Mouse (Mus musculus) midbrain, embryonic 16.5 days (tissue): ENCODE measurements at regions not wholly inside any gene's neighbourhood (a gene's known extent, or its start where the extent isn't known, plus 50 kb on each side); places are given as distances from the start of the nearest gene placed in this dataset.

Source experiments
- ATAC-seq: fragments of 200-750 bp; cut with Nextera tagmentation; 2 replicates; pipeline ENCODE4 v1.8.0; 2017; ENCODE audit warnings: moderate TSS enrichment
- H3K27ac ChIP-seq: fragments of 300-500 bp; sonication (generic); 2 replicates; pipeline ENCODE4 v1.5.1; 2014; ENCODE audit warnings: mild to moderate bottlenecking, low read length, mixed read lengths
- H3K27me3 ChIP-seq: fragments of 300-500 bp; sonication (generic); 2 replicates; pipeline ENCODE4 v1.6.1; 2014; ENCODE audit warnings: low read depth, low read length, mixed read lengths; ENCODE audit not compliant: control insufficient read depth, insufficient read depth
- H3K36me3 ChIP-seq: fragments of 300-500 bp; sonication (generic); 2 replicates; pipeline ENCODE4 v1.6.1; 2014; ENCODE audit warnings: mild to moderate bottlenecking, low read length, moderate library complexity, mixed read lengths; ENCODE audit not compliant: control insufficient read depth, insufficient read depth
- H3K4me1 ChIP-seq: fragments of 300-500 bp; sonication (generic); 2 replicates; pipeline ENCODE4 v1.6.1; 2014; ENCODE audit warnings: mild to moderate bottlenecking, low read length, mixed read lengths; ENCODE audit not compliant: control insufficient read depth, insufficient read depth
- H3K4me2 ChIP-seq: fragments of 300-500 bp; sonication (generic); 2 replicates; pipeline ENCODE4 v1.6.1; 2014; ENCODE audit warnings: mild to moderate bottlenecking, low read length, mixed read lengths
- H3K4me3 ChIP-seq: fragments of 300-500 bp; sonication (generic); 2 replicates; pipeline ENCODE4 v1.5.1; 2014; ENCODE audit warnings: low read depth, mild to moderate bottlenecking, low read length, moderate library complexity, mixed read lengths
- H3K9ac ChIP-seq: fragments of 300-500 bp; sonication (generic); 2 replicates; pipeline ENCODE4 v1.6.1; 2014; ENCODE audit warnings: low read depth, low read length, mixed read lengths
- H3K9me3 ChIP-seq: fragments of 300-500 bp; sonication (generic); replicated peaks from 2 replicates; pipeline ENCODE4 v1.6.1; 2014; ENCODE audit warnings: mild to moderate bottlenecking, low read length, mixed read lengths; ENCODE audit not compliant: control insufficient read depth, poor library complexity, severe bottlenecking
- WGBS: fragments of 180-500 bp; shearing (Covaris S2); extraction: QIAGEN DNeasy Blood & Tissue Kit; methylation state at CpG from one replicate; pipeline ENCODE4 v1.1.7; 2014; 5-methylcytosine and 5-hydroxymethylcytosine counted together

DNA sequence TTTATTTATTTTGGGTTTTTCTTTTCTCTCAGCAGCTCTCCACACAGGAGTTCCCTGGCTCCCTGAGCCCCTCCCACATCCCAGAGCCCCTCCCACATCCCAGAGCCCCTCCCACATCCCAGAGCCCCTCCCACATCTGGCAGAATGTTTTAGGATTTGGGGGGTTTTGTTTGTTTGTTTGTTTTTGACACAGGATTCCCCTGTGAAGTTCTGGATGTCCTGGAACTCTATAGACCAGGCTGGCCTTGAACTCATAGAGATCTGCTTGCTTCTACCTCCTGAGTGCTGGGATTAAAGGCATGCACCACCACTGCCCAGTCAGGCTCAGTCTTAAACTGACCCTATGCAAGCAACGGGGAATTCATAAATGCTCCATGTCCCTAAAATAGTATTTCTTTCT is 100.2 kb downstream of the 1700001O22Rik start:
- Histone ChIP-seq H3K4me3 (no peak overlapping the region), H3K36me3 (no peaks in the 10 kb centered on the region), H3K9me3 (no peaks in the 10 kb centered on the region), H3K4me1 (peaks cover 30% of the 10 kb centered on the region), H3K27me3 (no peaks in the 10 kb centered on the region), H3K27ac (no peak overlapping the region), H3K4me2 (no peak overlapping the region), H3K9ac (no peak overlapping the region)
- 94% methylated on average over 1 of the region's 1 CpGs for WGBS
- no peak for ATAC-seq

DNA sequence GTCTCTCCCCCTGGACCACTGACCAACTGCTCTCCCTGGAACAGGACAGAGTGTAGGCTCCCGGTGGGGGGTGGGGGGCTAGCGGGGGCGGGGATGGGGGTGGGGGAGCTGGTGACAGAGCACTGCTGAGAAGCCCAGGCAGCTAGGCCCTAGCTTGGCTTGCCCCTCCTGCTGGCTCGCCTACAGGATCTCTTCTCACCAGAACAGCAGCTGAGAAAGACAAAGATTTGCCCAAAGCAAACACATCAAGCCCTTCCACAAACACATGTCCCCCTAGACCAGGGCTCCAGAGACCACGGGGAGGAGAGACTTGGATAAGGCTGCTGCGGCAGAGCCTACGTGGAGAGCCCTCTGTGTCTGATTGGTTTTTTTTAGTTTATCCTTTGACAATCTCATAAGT is 100.8 kb downstream of the 1700001O22Rik start:
- 14% methylated on average over 7 of the region's 7 CpGs for WGBS
- no peak overlapping the region for H3K9ac ChIP-seq

DNA sequence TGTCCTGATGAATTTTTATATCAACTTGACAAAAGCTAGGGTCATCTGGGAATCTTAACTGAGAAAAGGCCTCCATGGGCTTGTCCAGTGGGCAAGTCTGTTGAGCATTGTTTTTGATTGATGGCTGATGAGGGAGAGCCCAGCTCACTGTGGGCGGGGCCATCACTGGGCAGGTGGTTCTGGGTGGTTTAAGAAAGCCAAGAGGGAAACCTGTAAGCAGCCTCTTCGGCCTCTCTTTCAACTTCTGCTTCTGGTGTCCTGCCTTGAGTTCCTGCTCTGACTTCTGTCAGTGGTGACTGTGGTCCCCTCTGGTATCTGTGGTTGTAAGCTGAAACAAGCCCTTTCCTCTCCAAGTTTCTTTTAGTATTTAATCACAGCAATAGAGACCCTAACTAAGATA is 102.6 kb downstream of the 1700001O22Rik start:
- H3K9me3 ChIP-seq: no peaks in the 10 kb centered on the region
- H3K9ac ChIP-seq: no peak overlapping the region
- no peak overlapping the region for H3K4me2 ChIP-seq
- no peak overlapping the region for H3K27ac ChIP-seq
- 95% methylated on average over 2 of the region's 2 CpGs for WGBS
- peaks cover 24% of the 10 kb centered on the region for H3K4me1 ChIP-seq
- H3K27me3 ChIP-seq: no peaks in the 10 kb centered on the region
- H3K36me3 ChIP-seq: no peaks in the 10 kb centered on the region
- H3K4me3 ChIP-seq: no peak overlapping the region
- ATAC-seq: no peak

More for the DNA sequence above, 100.8 kb downstream of the 1700001O22Rik start:
- no peak overlapping the region for H3K4me3 ChIP-seq
- H3K27ac ChIP-seq: peak overlapping the region; percentile 30
- no peak for ATAC-seq
- H3K36me3 ChIP-seq: no peaks in the 10 kb centered on the region
- H3K4me1 ChIP-seq: peaks cover 25% of the 10 kb centered on the region
- no peak overlapping the region for H3K4me2 ChIP-seq
- H3K27me3 ChIP-seq: no peaks in the 10 kb centered on the region
- H3K9me3 ChIP-seq: no peaks in the 10 kb centered on the region

DNA sequence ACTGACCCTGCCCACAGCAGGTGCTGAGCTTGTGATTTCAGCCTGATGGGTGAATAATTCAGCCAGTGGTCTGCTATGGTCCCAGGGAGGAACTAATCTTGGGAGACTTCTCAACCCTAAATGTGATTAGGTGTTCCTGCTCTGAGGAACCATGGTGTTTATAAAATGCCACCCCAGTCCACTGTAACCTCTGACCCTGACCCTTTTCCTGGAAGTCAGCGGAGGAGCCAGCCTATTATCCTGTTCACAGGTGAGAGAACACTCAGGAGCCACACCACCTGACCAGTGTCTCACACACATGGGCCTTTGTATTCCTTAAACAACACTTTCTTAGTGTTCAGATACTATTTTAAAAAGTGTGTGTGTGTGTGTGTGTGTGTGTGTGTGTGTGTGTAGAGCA is 103.0 kb downstream of the 1700001O22Rik start:
- Histone ChIP-seq H3K27me3 (no peaks in the 10 kb centered on the region), H3K4me2 (no peak overlapping the region), H3K9ac (no peak overlapping the region), H3K27ac (peak overlapping the region; percentile 67; the same call in 1 of the 2 replicates), H3K36me3 (no peaks in the 10 kb centered on the region), H3K4me1 (peaks cover 29% of the 10 kb centered on the region), H3K9me3 (no peaks in the 10 kb centered on the region), H3K4me3 (no peak overlapping the region)
- ATAC-seq: no peak
- 100% methylated on average over 1 of the region's 1 CpGs for WGBS

DNA sequence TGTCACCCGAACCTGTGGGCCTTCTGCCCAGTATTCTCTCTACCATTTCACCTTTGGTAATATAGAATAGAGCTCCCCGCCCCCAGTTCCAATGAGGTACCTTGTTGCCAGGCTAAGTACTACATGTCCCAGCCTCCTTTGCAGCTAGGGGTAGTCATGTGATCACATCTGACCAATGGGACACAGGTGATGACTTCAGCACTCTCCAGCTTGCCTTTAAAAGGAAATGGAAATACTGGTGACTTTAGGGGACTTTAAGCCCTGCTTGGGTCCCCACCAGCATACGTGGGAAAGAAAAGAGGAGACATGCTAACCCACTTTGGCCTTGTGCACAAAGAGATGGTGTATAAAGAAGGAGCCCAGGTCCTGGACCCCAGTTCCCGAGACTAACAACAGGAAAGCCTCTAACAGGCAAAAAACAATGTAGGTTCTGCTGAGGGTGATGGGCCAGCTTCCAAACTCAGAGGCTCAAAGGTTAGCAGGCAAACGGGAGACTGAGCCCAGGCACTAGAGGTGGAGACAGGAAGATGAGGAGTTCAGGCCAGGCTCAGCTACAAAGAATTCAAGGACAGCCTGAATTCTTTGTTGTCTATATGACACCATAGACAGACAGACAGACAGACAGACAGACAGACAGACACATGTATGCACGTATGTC is 103.5 kb downstream of the 1700001O22Rik start:
- peak; percentile 73 for ATAC-seq
- H3K4me3 ChIP-seq: no peak overlapping the region
- 28% methylated on average over 6 of the region's 6 CpGs for WGBS
- H3K36me3 ChIP-seq: no peaks in the 10 kb centered on the region
- no peak overlapping the region for H3K9ac ChIP-seq
- peaks cover 34% of the 10 kb centered on the region for H3K4me1 ChIP-seq
- no peaks in the 10 kb centered on the region for H3K9me3 ChIP-seq
- H3K27ac ChIP-seq: peak overlapping the region; percentile 67
- no peak overlapping the region for H3K4me2 ChIP-seq
- H3K27me3 ChIP-seq: no peaks in the 10 kb centered on the region

DNA sequence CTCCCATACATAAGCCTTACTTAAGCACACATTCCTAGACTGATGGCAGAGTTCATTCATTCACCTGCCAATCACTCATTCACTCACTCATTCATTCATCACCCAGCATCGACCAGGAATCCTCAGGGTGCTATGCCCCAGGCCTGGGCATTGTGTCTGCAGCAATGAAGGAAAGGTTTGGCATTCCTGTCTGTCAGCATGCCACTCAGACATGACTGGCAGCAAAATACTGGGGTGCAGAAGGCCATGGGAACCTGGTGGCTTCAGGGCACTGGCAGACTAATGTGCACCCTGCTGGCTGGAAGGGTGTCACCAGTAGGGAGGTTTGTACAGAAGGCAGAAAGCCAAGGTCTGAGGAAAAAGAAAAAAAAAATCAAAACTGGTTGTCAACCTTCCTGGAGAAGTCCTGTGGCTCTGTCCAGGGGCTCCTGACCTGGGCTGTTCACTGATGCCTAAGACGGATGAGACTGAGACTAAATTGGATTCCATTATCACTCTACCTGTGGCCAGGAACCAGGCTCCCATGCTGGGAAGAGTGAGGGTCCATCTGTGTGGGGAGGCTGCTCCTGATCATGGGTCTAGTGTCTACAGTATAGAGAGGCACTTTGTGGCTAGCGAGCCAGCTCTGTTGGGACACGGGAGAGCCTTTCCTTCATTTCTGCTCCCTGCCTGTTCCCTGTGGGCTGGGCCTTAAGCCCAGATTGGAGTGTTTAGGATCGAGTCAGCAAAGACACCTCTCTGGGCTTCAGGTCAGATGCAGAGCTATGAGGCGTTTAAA is 104.1 kb downstream of the Cstad start:
- Histone ChIP-seq H3K4me2 (no peak overlapping the region), H3K27me3 (no peaks in the 10 kb centered on the region), H3K4me1 (peaks cover 41% of the 10 kb centered on the region), H3K36me3 (no peaks in the 10 kb centered on the region), H3K9me3 (no peaks in the 10 kb centered on the region), H3K4me3 (no peak overlapping the region), H3K27ac (peak overlapping the region; percentile 62), H3K9ac (no peak overlapping the region)
- WGBS: 62% methylated on average over 6 of the region's 6 CpGs
- ATAC-seq: peak; percentile 19; the same call in 1 of the 2 replicates

DNA sequence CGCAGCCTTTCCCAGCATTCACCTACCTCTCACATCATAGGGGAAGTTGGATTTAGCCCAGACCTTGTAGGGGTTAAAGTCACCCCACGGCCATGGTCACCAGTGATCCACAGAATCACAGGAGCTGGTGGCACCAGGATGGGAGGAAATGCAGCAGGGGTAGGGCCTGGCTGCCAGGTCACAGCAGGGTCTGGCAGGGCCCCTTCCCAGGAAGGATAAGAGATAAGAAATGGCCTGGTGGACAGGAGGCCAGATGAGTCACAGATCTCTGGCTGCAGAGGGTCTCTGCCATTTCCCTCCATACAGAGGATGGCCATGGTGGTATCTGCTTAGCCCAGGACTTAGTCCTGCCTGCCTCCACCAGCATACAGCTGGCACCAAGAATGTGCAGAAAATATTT is 103.0 kb downstream of the Cstad start:
- Histone ChIP-seq H3K9me3 (no peaks in the 10 kb centered on the region), H3K4me1 (peaks cover 44% of the 10 kb centered on the region), H3K27ac (no peak overlapping the region; the same call in 1 of the 2 replicates), H3K4me2 (no peak overlapping the region), H3K36me3 (no peaks in the 10 kb centered on the region), H3K9ac (no peak overlapping the region), H3K27me3 (no peaks in the 10 kb centered on the region), H3K4me3 (no peak overlapping the region)
- 73% methylated on average over 2 of the region's 2 CpGs for WGBS
- no peak for ATAC-seq

DNA sequence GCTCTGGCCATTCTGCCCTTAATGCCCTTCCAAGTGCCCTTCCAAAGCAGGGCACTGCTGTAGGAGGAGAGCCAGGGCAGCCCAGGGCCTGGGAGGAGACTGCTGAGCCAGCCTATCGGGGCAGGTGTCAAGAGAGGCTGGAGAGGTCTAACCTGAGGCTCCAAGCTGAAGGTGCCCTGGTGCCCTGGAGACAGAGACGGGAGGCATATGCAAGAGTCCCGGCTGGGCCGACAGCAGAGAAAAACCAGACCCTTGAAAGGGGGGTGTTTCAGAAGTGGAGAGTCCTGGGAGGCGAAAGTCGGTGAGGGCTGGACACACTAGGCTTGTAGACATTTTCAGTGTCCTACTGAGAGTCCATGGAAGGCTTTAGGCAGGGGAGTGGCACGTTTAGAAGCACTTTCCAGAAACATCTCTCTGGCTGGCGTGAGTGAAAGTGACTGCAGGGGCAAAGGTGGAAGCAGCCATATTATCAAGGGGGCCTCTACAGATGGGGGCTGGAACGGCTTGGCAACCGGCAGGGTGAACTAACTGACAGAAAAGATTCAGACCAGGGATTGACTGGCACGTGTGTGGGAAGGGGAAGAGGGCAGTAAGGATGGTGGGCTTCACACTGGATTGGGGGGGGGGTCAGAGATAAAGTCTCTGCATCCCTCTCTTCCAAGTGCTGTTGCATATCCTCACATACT is 101.1 kb downstream of the Cstad start:
- ATAC-seq: no peak
- WGBS: 67% methylated on average over 11 of the region's 11 CpGs
- H3K9me3 ChIP-seq: no peaks in the 10 kb centered on the region
- H3K27me3 ChIP-seq: no peaks in the 10 kb centered on the region
- H3K4me1 ChIP-seq: peaks cover 54% of the 10 kb centered on the region
- H3K27ac ChIP-seq: peak overlapping the region; percentile 100
- H3K4me3 ChIP-seq: no peak overlapping the region
- no peaks in the 10 kb centered on the region for H3K36me3 ChIP-seq
- peak overlapping the region; percentile 39; the same call in 1 of the 2 replicates for H3K9ac ChIP-seq
- no peak overlapping the region for H3K4me2 ChIP-seq

DNA sequence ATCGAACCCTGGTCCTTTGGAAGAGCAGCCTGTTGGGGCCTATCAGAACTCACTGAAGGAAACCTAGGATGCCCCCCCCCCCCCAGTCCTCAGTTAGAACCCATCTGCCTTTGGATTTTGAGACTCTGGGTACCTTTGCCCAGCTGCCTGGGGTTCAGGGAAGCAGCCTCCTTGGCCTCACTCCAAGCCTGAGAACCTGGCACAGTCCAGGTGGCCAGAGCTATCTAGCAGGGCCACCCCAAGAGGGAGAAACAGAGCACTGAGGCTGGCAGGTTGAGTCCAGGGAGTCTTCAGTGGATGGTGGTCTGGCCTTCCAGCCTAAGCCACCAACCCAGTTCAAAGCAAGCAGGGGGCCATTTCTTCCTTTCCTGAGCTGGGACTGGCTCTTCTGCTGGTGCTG is 100.2 kb downstream of the Cstad start:
- Histone ChIP-seq H3K4me3 (no peak overlapping the region), H3K9me3 (no peaks in the 10 kb centered on the region), H3K4me1 (peaks cover 53% of the 10 kb centered on the region), H3K27me3 (no peaks in the 10 kb centered on the region), H3K36me3 (no peaks in the 10 kb centered on the region), H3K27ac (peak overlapping the region; percentile 100), H3K4me2 (no peak overlapping the region), H3K9ac (peak overlapping the region; percentile 39; the same call in 1 of the 2 replicates)
- ATAC-seq: no peak
- 100% methylated on average over 1 of the region's 1 CpGs for WGBS
